Mouse (Mus musculus) myocyte (in vitro differentiated cells): ENCODE results near the gene Pisd. TPM values are rescaled to one million over a fixed set of nuclear protein-coding genes. Genes with fewer than 3 reads are reported as not detected.
A peak's percentile ranks its signal among the peaks of the same experiment; 100 is the strongest.
"Not testable (repeated sequence)": the region's sequence is repeated elsewhere in the genome, so short reads cannot be mapped to it uniquely, and the experiment has no call there.

Experiments
- H3K27me3 ChIP-seq: one replicate; pipeline ENCODE4 v1.6.1; 2011; ENCODE audit not compliant: control insufficient read depth, insufficient read depth, insufficient read length
- H3K36me3 ChIP-seq: one replicate; pipeline ENCODE4 v1.6.1; 2011; ENCODE audit not compliant: control insufficient read depth, insufficient read depth
- H3K4me2 ChIP-seq: one replicate; pipeline ENCODE4 v1.6.1; 2011; ENCODE audit warnings: low read depth, control low read depth
- H3K4me3 ChIP-seq: one replicate; pipeline ENCODE4 v1.5.1; 2011; ENCODE audit warnings: mild to moderate bottlenecking, control low read depth, moderate library complexity
- H3K79me2 ChIP-seq: one replicate; pipeline ENCODE4 v1.6.1; 2011; ENCODE audit not compliant: control insufficient read depth, insufficient read depth
- H3ac ChIP-seq: one replicate; pipeline ENCODE4 v1.6.1; 2011; ENCODE audit not compliant: control insufficient read depth, insufficient read length
- CEBPB ChIP-seq: IDR thresholded peaks from 2 replicates; pipeline ENCODE4 v1.6.1; 2011; ENCODE audit warnings: mild to moderate bottlenecking, moderate library complexity; ENCODE audit not compliant: poor library complexity, insufficient read depth, severe bottlenecking
- E2F4 ChIP-seq: IDR thresholded peaks from one replicate; pipeline ENCODE4 v1.6.1; 2011; ENCODE audit warnings: mild to moderate bottlenecking, control low read depth, moderate library complexity; ENCODE audit not compliant: insufficient read depth
- MAX ChIP-seq: IDR thresholded peaks from one replicate; pipeline ENCODE4 v1.6.1; 2011; ENCODE audit warnings: low read depth, mild to moderate bottlenecking, control low read depth
- MYOD1 ChIP-seq, 3 experiments: IDR thresholded peaks; one replicate each; pipeline ENCODE4 v1.6.1; 2011; ENCODE audit warnings: control low read depth in 2 of 3, low read depth in 2 of 3, mild to moderate bottlenecking in 2 of 3, moderate library complexity in 1 of 3; ENCODE audit not compliant: insufficient read length in 2 of 3, control insufficient read depth in 1 of 3
- MYOG ChIP-seq, 3 experiments: IDR thresholded peaks; one replicate each; pipeline ENCODE4 v1.6.1; 2011; ENCODE audit warnings: control low read depth in 2 of 3, low read depth in 2 of 3, mild to moderate bottlenecking in 2 of 3; ENCODE audit not compliant: insufficient read length in 2 of 3, control insufficient read depth in 1 of 3, insufficient read depth in 1 of 3
- POLR2A ChIP-seq: IDR thresholded peaks from one replicate; pipeline ENCODE4 v1.6.1; 2011; ENCODE audit warnings: low read depth, mild to moderate bottlenecking, control low read depth, moderate library complexity; ENCODE audit not compliant: insufficient read length
- POLR2AphosphoS2 ChIP-seq: IDR thresholded peaks from one replicate; pipeline ENCODE4 v1.6.1; 2011; ENCODE audit warnings: low read depth, control low read depth; ENCODE audit not compliant: insufficient read length
- REST ChIP-seq: IDR thresholded peaks from one replicate; pipeline ENCODE4 v1.6.1; 2011; ENCODE audit warnings: mild to moderate bottlenecking, control low read depth, moderate library complexity; ENCODE audit not compliant: insufficient read depth, insufficient read length
- SRF ChIP-seq: IDR thresholded peaks from one replicate; pipeline ENCODE4 v1.6.1; 2011; ENCODE audit warnings: low read depth; ENCODE audit not compliant: control insufficient read depth, insufficient read length
- TCF12 ChIP-seq: IDR thresholded peaks from one replicate; pipeline ENCODE4 v1.6.1; 2011; ENCODE audit warnings: mild to moderate bottlenecking, control low read depth; ENCODE audit not compliant: poor library complexity, insufficient read depth, severe bottlenecking
- TCF3 ChIP-seq: IDR thresholded peaks from one replicate; pipeline ENCODE4 v1.6.1; 2011; ENCODE audit warnings: low read depth, control low read depth; ENCODE audit not compliant: insufficient read length
- USF1 ChIP-seq: IDR thresholded peaks from one replicate; pipeline ENCODE4 v1.6.1; 2011; ENCODE audit warnings: low read depth, mild to moderate bottlenecking, control low read depth, moderate library complexity
- polyA plus RNA-seq: library from polyadenylated mRNA; unstranded; fragments of >200 nt; fragmentation: generic; extraction: Trizol; gene quantifications from one replicate; pipeline ENCODE4 v1.2.1, GENCODE M21; 2012; ENCODE audit warnings: missing spikeins

Gene Pisd
- 58.8 TPM for polyA plus RNA-seq

DNA sequence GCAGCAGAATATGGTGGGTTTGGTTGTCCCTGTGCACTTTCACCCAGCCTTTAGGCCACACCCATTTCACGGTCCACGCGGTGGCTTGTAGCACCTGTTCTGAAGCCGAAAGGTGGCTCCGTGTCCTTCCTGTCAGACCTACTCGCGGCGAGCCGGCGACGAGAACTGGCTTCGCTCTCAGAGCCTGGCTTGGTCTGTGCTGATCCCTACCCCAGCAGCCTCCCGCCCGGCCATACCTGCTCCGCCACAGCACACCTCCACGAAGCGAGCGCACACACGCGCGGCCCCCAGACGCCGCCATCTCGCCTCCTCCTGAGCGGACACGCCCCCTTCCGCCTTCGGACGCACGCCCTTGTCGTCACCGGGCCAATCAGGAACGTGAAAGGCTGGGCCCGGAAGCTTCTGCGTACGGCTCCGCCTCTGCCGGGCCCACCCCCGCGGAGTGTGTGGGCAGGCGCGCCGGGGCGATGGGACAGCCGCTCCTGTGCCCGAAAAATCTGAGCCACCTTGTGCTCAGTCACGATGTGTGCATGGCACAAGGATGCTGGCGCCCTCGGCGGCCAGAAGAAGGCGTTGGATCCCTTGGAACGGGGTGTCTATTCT, at the start of gene Pisd:
Pisd (minus strand) TSS at position 334 of the 603 bp plus-strand sequence.
- H3ac ChIP-seq = peak within 1 kb of the TSS; percentile 10
- TF ChIP-seq CEBPB (no peak), MYOG (IDR thresholded peaks at IDR 0.05; ENCODE audit: control insufficient read depth in 1 of 3, insufficient read depth in 1 of 3, insufficient read length in 2 of 3, low read depth in 2 of 3) (peak in 1 of 3 experiments; percentile 30), POLR2A (peak; percentile 98), MYOD1 (IDR thresholded peaks at IDR 0.05; ENCODE audit: control insufficient read depth in 1 of 3, insufficient read length in 2 of 3, low read depth in 2 of 3) (peak in 1 of 3 experiments; percentile 24), POLR2AphosphoS2 (peak; percentile 96)
- no peaks in the 10 kb centered on the region for H3K79me2 ChIP-seq

GRCm38 (mm10) chr5:32834497-32834896, 49.1 kb upstream of the Pisd start:
- Histone ChIP-seq H3K4me2 (no peak overlapping the region), H3ac (no peak overlapping the region), H3K36me3 (peaks cover 40% of the 10 kb centered on the region), H3K79me2 (no peaks in the 10 kb centered on the region), H3K4me3 (no peak overlapping the region), H3K27me3 (no peaks in the 10 kb centered on the region)
- TF ChIP-seq USF1 = no peak
- no peak for TF ChIP-seq TCF3
- TF ChIP-seq MYOG (IDR thresholded peaks at IDR 0.05; ENCODE audit: control insufficient read depth in 1 of 3, insufficient read depth in 1 of 3, insufficient read length in 2 of 3, low read depth in 2 of 3) = no peak
- TF ChIP-seq SRF = no peak
- no peak for TF ChIP-seq MYOD1 (IDR thresholded peaks at IDR 0.05; ENCODE audit: control insufficient read depth in 1 of 3, insufficient read length in 2 of 3, low read depth in 2 of 3)
- TF ChIP-seq MAX = no peak
- TF ChIP-seq TCF12 = no peak
- TF ChIP-seq REST = no peak
- no peak for TF ChIP-seq CEBPB
- TF ChIP-seq E2F4 = no peak
- TF ChIP-seq POLR2A = no peak

More for the DNA sequence above, at the start of gene Pisd:
- Histone ChIP-seq H3K36me3 (no peaks in the 10 kb centered on the region), H3K27me3 (no peaks in the 10 kb centered on the region), H3K4me3 (peak within 1 kb of the TSS; percentile 58), H3K4me2 (peak within 1 kb of the TSS; percentile 98)

DNA sequence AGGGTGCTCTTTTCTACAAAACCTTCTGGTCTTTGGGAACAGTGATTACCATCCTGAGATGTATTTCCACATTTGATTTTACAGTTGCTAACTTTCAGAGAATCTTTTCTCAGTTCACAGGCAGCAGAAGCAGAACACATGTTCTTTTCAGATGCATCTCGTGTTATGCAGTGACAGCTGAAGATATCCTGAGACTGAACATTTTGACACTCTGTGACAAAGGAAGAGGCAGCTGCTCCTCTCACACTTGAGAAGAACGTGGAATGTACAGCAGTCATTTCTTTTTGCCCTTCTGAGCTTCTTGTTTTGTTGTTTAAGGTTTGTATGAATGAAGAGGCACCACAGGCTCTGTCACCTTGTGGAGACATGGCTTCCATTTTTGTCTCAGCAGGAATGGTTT, 44.6 kb upstream of the Pisd start:
- TF ChIP-seq USF1 = no peak
- TF ChIP-seq MYOG (IDR thresholded peaks at IDR 0.05; ENCODE audit: control insufficient read depth in 1 of 3, insufficient read depth in 1 of 3, insufficient read length in 2 of 3, low read depth in 2 of 3) = peak in 1 of 3 experiments; percentile 67
- peak; percentile 41 to 70 (median 69) for TF ChIP-seq MYOD1 (IDR thresholded peaks at IDR 0.05; ENCODE audit: control insufficient read depth in 1 of 3, insufficient read length in 2 of 3, low read depth in 2 of 3)
- Histone ChIP-seq H3K36me3 (peaks cover 30% of the 10 kb centered on the region), H3K4me3 (no peak overlapping the region), H3ac (no peak overlapping the region), H3K27me3 (no peaks in the 10 kb centered on the region), H3K4me2 (no peak overlapping the region), H3K79me2 (no peaks in the 10 kb centered on the region)

DNA sequence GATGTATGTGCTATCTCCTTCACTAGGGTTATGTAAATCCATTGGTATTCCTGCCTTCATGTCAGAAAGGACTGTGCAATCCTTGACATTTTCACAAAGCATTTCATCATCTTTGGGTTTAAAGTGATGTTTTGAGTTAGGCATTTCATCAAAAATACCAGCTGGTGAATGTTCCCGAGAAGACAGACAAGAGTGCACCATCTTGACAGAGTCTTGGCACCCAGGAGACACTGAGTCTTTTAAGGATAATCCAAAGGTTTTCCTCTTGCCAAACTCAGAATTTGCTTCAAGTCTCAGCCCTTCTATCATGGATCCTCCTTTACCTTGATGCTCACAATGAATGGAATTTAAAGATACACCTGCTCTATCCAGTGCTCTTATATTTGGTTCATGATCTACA, 43.3 kb upstream of the Pisd start:
- H3ac ChIP-seq, H3K4me3 ChIP-seq, H3K27me3 ChIP-seq, H3K79me2 ChIP-seq, H3K4me2 ChIP-seq: not testable (repeated sequence)
- peaks cover 28% of the 10 kb centered on the region for H3K36me3 ChIP-seq

DNA sequence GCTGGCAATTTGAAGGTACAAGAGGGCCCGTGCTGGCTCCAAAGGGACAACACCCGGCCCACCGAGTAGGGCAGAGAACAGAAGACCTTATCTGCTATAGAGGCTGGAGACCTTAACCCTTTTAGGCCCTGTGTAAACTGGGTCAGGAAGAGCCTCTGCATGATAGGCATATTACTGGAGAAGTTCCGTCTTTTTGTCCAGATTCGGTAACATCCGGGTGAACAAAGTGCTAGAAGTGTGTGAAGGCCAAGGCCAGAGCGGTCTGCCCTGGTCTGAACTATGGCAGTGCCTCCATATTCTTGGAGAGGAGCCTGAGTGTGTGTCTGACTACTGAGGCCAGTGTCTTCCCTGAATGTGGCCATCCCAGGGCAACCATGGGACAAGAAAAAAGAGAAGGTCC, 41.6 kb upstream of the Pisd start, which contains the start of gene Gm20671:
Gm20671 (minus strand) TSS at position 101 of the 400 bp plus-strand sequence.
- H3K4me3 ChIP-seq = no peak within 1 kb of the TSS
- H3K79me2 ChIP-seq = no peaks in the 10 kb centered on the region
- no peak for TF ChIP-seq POLR2A
- no peak for TF ChIP-seq POLR2AphosphoS2
- no peak for TF ChIP-seq E2F4
- TF ChIP-seq USF1 = no peak
- no peak for TF ChIP-seq MYOD1 (IDR thresholded peaks at IDR 0.05; ENCODE audit: control insufficient read depth in 1 of 3, insufficient read length in 2 of 3, low read depth in 2 of 3)
- H3ac ChIP-seq = no peak within 1 kb of the TSS
- H3K4me2 ChIP-seq = no peak within 1 kb of the TSS
- H3K36me3 ChIP-seq = peaks cover 26% of the 10 kb centered on the region
- no peaks in the 10 kb centered on the region for H3K27me3 ChIP-seq

DNA sequence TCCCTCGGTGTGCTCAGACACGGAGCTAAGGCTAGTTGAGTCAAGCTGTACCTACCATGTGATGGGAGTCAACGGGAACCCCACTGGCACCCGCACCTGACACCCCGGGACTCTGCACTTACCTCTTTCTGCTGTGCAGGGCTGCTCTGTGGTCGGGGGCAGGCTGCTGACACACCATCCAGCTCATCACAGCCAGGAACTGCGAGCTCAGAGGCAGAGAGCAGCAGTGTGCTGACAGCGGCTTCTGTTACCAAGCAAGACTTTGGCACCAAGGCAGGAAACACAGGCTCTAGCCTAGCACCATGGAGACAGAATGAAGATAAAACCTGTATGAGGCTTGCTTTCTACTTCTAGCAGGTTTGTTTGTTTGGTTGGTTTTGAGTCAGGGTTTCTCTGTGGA, 35.0 kb upstream of the Pisd start:
- Histone ChIP-seq H3K27me3 (no peaks in the 10 kb centered on the region), H3K36me3 (peaks cover 24% of the 10 kb centered on the region), H3K4me3 (no peak overlapping the region), H3ac (no peak overlapping the region), H3K4me2 (no peak overlapping the region), H3K79me2 (no peaks in the 10 kb centered on the region)
- no peak for TF ChIP-seq SRF
- TF ChIP-seq MAX = no peak
- no peak for TF ChIP-seq TCF12
